Mouse (Mus musculus) limb, embryonic 10.5 days (tissue): ENCODE measurements around the gene Olfr180. TPM values are rescaled to one million over a fixed set of nuclear protein-coding genes. Genes with fewer than 3 reads are reported as not detected.

ENCODE experiments used
- DNase-seq: peaks from one replicate; pipeline ENCODE4 v3.0.0-alpha.2; 2017; ENCODE audit warnings: low spot score
- H3K27ac ChIP-seq: fragments of 300-500 bp; sonication (generic); 2 replicates; pipeline ENCODE4 v1.5.1; 2016; ENCODE audit warnings: mild to moderate bottlenecking
- H3K27me3 ChIP-seq: fragments of 300-500 bp; sonication (generic); 2 replicates; pipeline ENCODE4 v1.6.1; 2016; ENCODE audit warnings: low read depth, mild to moderate bottlenecking; ENCODE audit not compliant: poor library complexity, severe bottlenecking
- H3K36me3 ChIP-seq: fragments of 300-500 bp; sonication (generic); 2 replicates; pipeline ENCODE4 v1.6.1; 2016; ENCODE audit warnings: mild to moderate bottlenecking, moderate library complexity
- H3K4me1 ChIP-seq: fragments of 300-500 bp; sonication (generic); 2 replicates; pipeline ENCODE4 v1.6.1; 2016
- H3K4me3 ChIP-seq: fragments of 300-500 bp; sonication (generic); 2 replicates; pipeline ENCODE4 v1.5.1; 2016; ENCODE audit warnings: mild to moderate bottlenecking, moderate library complexity
- H3K9me3 ChIP-seq: fragments of 300-500 bp; sonication (generic); replicated peaks from 2 replicates; pipeline ENCODE4 v1.6.1; 2016; ENCODE audit warnings: mild to moderate bottlenecking
- WGBS: fragments of 180-500 bp; shearing (Covaris S2); methylation state at CpG from one replicate; pipeline ENCODE4 v1.1.7; 2016; 5-methylcytosine and 5-hydroxymethylcytosine counted together
- polyA plus RNA-seq: library from polyadenylated mRNA; unstranded; fragments of >200 nt; fragmentation: Nextera tagmentation; extraction: Ambion mirVana; gene quantifications from 2 replicates; pipeline ENCODE4 v1.2.1, GENCODE M21; 2016

Olfr180 gene
- polyA plus RNA-seq, result not detected in 2 replicates

DNA sequence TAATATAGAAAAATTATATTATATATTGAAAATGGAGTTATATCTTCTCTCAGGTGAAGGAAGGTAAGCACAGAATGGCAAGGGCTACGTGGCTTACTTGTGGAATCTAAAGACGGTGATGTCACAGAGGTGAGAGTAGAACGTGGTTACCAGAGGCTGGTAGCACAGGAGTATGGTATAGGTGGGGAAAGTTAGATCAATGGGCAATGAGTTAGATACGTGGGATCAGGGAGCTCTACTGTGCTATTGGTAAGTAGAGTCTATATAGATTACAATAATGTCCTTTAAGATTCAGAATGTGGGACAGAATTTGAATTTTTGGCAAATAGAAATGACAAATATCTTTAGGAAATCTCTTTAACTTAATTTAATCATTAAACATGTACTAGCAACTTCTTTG lies at the start of gene Olfr180:
Gene Olfr180, minus strand, starts transcription at position 101 of the 400 bp plus-strand sequence.
- DNase-seq, result no peak
- H3K9me3 ChIP-seq, result no peaks in the 10 kb centered on the region; the same call in 1 of the 2 replicates
- WGBS, result 84% methylated on average over 4 of the region's 4 CpGs
- H3K27me3 ChIP-seq, result no peaks in the 10 kb centered on the region
- no peaks in the 10 kb centered on the region for H3K4me1 ChIP-seq
- H3K4me3 ChIP-seq, result no peak within 1 kb of the TSS
- no peak within 1 kb of the TSS for H3K27ac ChIP-seq
- no peaks in the 10 kb centered on the region for H3K36me3 ChIP-seq

DNA sequence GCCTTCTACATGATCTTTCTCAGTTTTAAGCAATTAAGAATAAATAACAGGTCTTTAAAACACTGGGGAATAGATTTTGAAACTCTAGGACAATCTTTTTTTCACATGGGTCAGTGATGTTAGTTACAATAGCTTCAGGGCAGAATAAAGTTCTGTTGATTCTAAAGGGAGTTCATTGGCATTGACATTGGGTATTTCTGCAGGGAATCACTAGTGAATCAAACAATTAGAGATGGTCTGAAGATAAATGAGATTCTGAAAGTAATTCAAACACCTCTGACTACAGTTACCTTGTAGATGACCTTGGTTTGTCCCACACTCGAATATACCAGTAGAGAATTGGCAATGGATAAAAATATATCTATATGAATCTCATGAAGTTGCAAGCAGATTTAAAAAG lies 537 bp downstream of the Olfr180 start, which contains the start of gene Olfr181:
Gene Olfr181, minus strand, starts transcription at position 101 of the 400 bp plus-strand sequence.
- no peak within 1 kb of the TSS for H3K4me3 ChIP-seq
- 87% methylated on average over 1 of the region's 1 CpGs for WGBS
- H3K27ac ChIP-seq, result no peak within 1 kb of the TSS
- no peaks in the 10 kb centered on the region; the same call in 1 of the 2 replicates for H3K9me3 ChIP-seq
- no peaks in the 10 kb centered on the region for H3K27me3 ChIP-seq
- H3K4me1 ChIP-seq, result no peaks in the 10 kb centered on the region
- DNase-seq, result no peak
- H3K36me3 ChIP-seq, result no peaks in the 10 kb centered on the region

GRCm38 (mm10) chr16:58891963-58892362 lies 37.2 kb downstream of the Olfr180 start, which contains the start of gene Olfr178:
TSS of gene Olfr178 (minus strand) at chr16:58892063.
- H3K9me3 ChIP-seq, result no peaks in the 10 kb centered on the region
- H3K4me3 ChIP-seq, result no peak within 1 kb of the TSS
- H3K27ac ChIP-seq, result no peak within 1 kb of the TSS
- DNase-seq, result no peak
- no peaks in the 10 kb centered on the region for H3K36me3 ChIP-seq
- WGBS, result 90% methylated on average over 3 of the region's 3 CpGs
- no peaks in the 10 kb centered on the region for H3K27me3 ChIP-seq
- no peaks in the 10 kb centered on the region for H3K4me1 ChIP-seq

DNA sequence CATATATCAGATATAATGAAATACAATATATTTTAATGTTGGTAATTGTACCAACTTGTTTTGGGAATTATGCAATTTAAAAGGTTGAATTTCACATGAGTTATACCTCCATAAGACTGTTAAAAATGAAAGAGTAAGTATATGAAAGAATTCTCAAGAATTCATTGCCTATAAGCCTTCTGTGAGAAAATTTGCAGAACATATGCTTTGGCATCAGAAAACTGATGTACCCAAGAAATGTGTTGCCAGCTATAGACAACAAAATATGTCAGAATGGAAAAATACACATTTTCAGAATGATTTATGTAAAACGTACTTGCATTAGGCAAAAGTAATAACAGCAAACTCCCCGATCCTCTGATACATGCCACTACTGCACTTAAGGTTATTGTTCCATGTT lies 44.8 kb downstream of the Olfr180 start:
- H3K36me3 ChIP-seq, result no peaks in the 10 kb centered on the region
- H3K9me3 ChIP-seq, result no peaks in the 10 kb centered on the region
- H3K27me3 ChIP-seq, result no peaks in the 10 kb centered on the region
- H3K4me1 ChIP-seq, result no peaks in the 10 kb centered on the region
- H3K27ac ChIP-seq, result no peak overlapping the region
- 92% methylated on average over 2 of the region's 2 CpGs for WGBS
- no peak overlapping the region for H3K4me3 ChIP-seq
- no peak for DNase-seq

GRCm38 (mm10) chr16:58874668-58875067 lies 54.5 kb downstream of the Olfr180 start, which contains the start of gene Olfr177:
TSS of gene Olfr177 (minus strand) at chr16:58874768.
- no peak for DNase-seq
- no peak within 1 kb of the TSS for H3K4me3 ChIP-seq
- H3K27me3 ChIP-seq, result no peaks in the 10 kb centered on the region
- no peaks in the 10 kb centered on the region for H3K36me3 ChIP-seq
- H3K27ac ChIP-seq, result no peak within 1 kb of the TSS
- WGBS, result 76% methylated on average over 1 of the region's 1 CpGs
- no peaks in the 10 kb centered on the region for H3K4me1 ChIP-seq
- H3K9me3 ChIP-seq, result no peaks in the 10 kb centered on the region

Other genes with a start within 250 kb of the Olfr180 start
- 0.11 TPM in 1 of 2 replicates, not detected in the other for gene Gpr15, start 210.3 kb downstream of the Olfr180 start, polyA plus RNA-seq
- 92.9 and 108 TPM in 2 replicates for gene Cldnd1, start 201.5 kb downstream of the Olfr180 start, polyA plus RNA-seq
- gene Olfr172, start 166.2 kb downstream of the Olfr180 start, polyA plus RNA-seq, result not detected in 2 replicates
- not detected in 2 replicates for gene Olfr173, start 129.1 kb downstream of the Olfr180 start, polyA plus RNA-seq
- not detected in 2 replicates for gene Olfr175-ps1, start 102.6 kb downstream of the Olfr180 start, polyA plus RNA-seq
- not detected in 2 replicates for gene Olfr177, start 54.6 kb downstream of the Olfr180 start, polyA plus RNA-seq
- not detected in 2 replicates for gene Olfr178, start 37.3 kb downstream of the Olfr180 start, polyA plus RNA-seq
- gene Olfr181, start 637 bp downstream of the Olfr180 start, polyA plus RNA-seq, result not detected in 2 replicates
- not detected in 2 replicates for gene Olfr183, start 66.0 kb upstream of the Olfr180 start, polyA plus RNA-seq
- gene Olfr186, start 100.9 kb upstream of the Olfr180 start, polyA plus RNA-seq, result not detected in 2 replicates
- not detected in 2 replicates for gene Olfr187, start 110.4 kb upstream of the Olfr180 start, polyA plus RNA-seq
- gene Olfr190, start 148.6 kb upstream of the Olfr180 start, polyA plus RNA-seq, result not detected in 2 replicates
- gene Olfr191, start 160.4 kb upstream of the Olfr180 start, polyA plus RNA-seq, result not detected in 2 replicates
- gene Olfr193, start 182.5 kb upstream of the Olfr180 start, polyA plus RNA-seq, result not detected in 2 replicates
- not detected in 2 replicates for gene Olfr194, start 191.7 kb upstream of the Olfr180 start, polyA plus RNA-seq
- not detected in 2 replicates for gene Olfr195, start 217.7 kb upstream of the Olfr180 start, polyA plus RNA-seq
- not detected in 2 replicates for gene Olfr196, start 241.1 kb upstream of the Olfr180 start, polyA plus RNA-seq